Mouse (Mus musculus) cerebellum, adult 2 months (tissue): ENCODE data around the gene Plxna3. TPM values are rescaled to one million over a fixed set of nuclear protein-coding genes. Genes with fewer than 3 reads are reported as not detected.

ENCODE experiments used
- DNase-seq, 2 experiments: peaks; one replicate each; pipeline ENCODE4 v3.0.0; 2021
- H3K27ac ChIP-seq: fragments of 200-500 bp; 2 replicates; pipeline ENCODE4 v1.5.1; 2012; ENCODE audit warnings: low read length, control low read depth, inconsistent platforms; ENCODE audit not compliant: insufficient read depth
- H3K27me3 ChIP-seq: fragments of 200-500 bp; 2 replicates; pipeline ENCODE4 v1.6.1; 2012; ENCODE audit warnings: inconsistent platforms, mild to moderate bottlenecking, low read length, moderate library complexity; ENCODE audit not compliant: control insufficient read depth, insufficient read depth
- H3K4me1 ChIP-seq: fragments of 200-500 bp; 2 replicates; pipeline ENCODE4 v1.6.1; 2011; ENCODE audit warnings: low read length; ENCODE audit not compliant: control insufficient read depth, insufficient read depth
- H3K4me3 ChIP-seq: fragments of 200-500 bp; replicated peaks from 2 replicates; pipeline ENCODE3; 2011; ENCODE audit warnings: mild to moderate bottlenecking, low read depth, low read length, control low read depth; ENCODE audit not compliant: insufficient read depth
- CTCF ChIP-seq: fragments of 200-500 bp; IDR thresholded peaks from 2 replicates; pipeline ENCODE4 v1.5.1; 2011; ENCODE audit warnings: low read depth, mild to moderate bottlenecking, control low read depth, low read length, moderate library complexity, borderline replicate concordance; ENCODE audit not compliant: insufficient read depth
- POLR2A ChIP-seq: fragments of 200-500 bp; IDR thresholded peaks from 2 replicates; pipeline ENCODE4 v1.6.1; 2011; ENCODE audit warnings: low read length, control low read depth, borderline replicate concordance; ENCODE audit not compliant: insufficient read depth
- WGBS: fragments of 180-500 bp; shearing (Covaris S2); methylation state at CpG from one replicate; pipeline ENCODE4 v1.1.7; 2018; 5-methylcytosine and 5-hydroxymethylcytosine counted together
- polyA plus RNA-seq: library from polyadenylated mRNA; depleted of rRNA; stranded (reverse); fragments of >200 nt; gene quantifications from 2 replicates; pipeline ENCODE4 v1.2.3, GENCODE M21; 2012; rRNA removed

Gene Plxna3
- polyA plus RNA-seq, 1 experiment, result 52.5 TPM

DNA sequence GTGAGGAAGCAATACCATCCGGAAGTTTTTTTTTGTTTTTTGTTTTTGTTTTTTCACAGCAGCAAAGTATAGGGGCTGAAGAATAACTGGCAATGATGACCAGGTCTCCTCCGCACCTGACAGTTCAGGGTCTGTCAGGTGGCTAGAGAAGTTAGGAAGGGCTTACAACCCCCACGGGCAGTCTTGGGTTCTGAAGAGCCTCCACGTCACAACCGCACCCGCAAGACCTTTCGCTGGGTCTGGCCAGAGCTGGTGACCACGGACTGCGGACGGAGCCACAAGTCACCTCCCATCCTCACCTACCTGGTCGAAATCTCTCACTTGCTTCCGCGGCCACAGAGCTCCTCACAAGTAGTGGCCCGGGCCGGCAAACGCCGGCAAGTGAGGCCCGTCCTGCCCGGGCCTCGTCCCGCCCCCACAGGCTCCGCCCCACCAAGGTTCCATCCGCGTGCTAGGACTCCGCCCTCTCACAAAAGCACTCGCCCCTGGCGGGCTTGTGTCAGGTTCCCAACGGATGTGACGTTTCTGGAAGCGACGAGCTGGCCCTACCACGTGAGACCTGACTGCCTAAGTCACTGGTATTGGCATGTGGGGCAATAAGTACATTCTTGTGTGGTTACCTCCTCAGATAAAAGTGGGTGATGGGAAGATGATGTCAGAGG, 44.2 kb downstream of the Plxna3 start, which contains the start of the genes Ubl4a and Slc10a3:
Gene Ubl4a, minus strand, starts transcription at position 331 of the 662 bp plus-strand sequence.
Gene Slc10a3, minus strand, starts transcription at position 462 of the 662 bp plus-strand sequence.
- DNase-seq, result peak; percentile 79 to 85
- Histone ChIP-seq H3K27ac (no peak within 1 kb of the TSS), H3K4me3 (peak within 1 kb of the TSS; percentile 83), H3K27me3 (no peaks in the 10 kb centered on the region), H3K4me1 (no peaks in the 10 kb centered on the region)
- no peak for TF ChIP-seq CTCF
- peak; percentile 31; the same call in 1 of the 2 replicates for TF ChIP-seq POLR2A
- WGBS, result 11% methylated on average over 32 of the region's 32 CpGs

DNA sequence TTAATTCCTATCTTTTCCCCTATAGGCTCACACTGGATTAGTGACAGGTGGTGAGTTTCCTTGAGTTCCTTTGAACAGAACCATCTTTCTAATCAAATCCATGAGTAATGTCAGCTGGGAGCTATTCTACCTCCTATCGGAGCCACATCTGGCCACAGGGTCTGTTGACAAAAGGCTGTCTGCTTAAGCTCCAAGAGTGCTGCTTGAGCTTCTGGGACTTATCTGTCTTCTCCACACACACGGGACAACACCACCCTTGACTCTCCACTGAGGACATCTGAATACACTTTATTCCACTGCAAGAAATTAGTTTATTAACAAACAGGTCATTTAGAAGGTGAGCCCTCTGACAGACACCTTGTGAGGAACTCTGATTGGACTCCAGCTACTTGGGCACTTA, 55.6 kb downstream of the Plxna3 start:
- TF ChIP-seq CTCF (no peak), POLR2A (no peak)

DNA sequence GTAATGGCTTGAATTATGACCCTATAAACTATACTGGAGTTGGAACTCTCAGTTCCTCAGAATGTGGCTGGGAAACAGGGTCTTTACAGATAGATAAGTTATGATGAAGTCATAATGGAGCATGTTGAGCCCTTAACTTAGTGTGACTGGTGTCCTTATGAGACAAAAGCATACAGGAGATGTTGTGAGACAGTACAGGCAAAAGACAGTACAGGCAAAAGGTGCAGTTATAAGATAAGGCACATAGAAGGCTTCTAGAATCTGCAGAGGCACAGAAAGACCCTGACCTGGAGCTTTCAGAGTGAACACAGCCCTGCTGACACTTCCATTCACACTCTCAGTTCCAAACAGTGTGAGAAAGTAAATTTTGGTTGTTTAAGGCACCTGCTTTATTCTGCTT, 59.3 kb downstream of the Plxna3 start:
- no peak for DNase-seq
- H3K4me3 ChIP-seq, result no peak overlapping the region
- 0 out of 2 replicates have a peak, but pooled peaks cover 3% of the 10 kb centered on the region for H3K4me1 ChIP-seq
- H3K27me3 ChIP-seq, result no peaks in the 10 kb centered on the region
- no peak overlapping the region for H3K27ac ChIP-seq
- TF ChIP-seq POLR2A (no peak), CTCF (no peak)

More for the DNA sequence above, 55.6 kb downstream of the Plxna3 start:
- no peaks in the 10 kb centered on the region for H3K4me1 ChIP-seq
- 87% methylated on average over 2 of the region's 2 CpGs for WGBS
- no peak overlapping the region for H3K4me3 ChIP-seq
- H3K27me3 ChIP-seq, result no peaks in the 10 kb centered on the region
- no peak for DNase-seq
- H3K27ac ChIP-seq, result no peak overlapping the region

DNA sequence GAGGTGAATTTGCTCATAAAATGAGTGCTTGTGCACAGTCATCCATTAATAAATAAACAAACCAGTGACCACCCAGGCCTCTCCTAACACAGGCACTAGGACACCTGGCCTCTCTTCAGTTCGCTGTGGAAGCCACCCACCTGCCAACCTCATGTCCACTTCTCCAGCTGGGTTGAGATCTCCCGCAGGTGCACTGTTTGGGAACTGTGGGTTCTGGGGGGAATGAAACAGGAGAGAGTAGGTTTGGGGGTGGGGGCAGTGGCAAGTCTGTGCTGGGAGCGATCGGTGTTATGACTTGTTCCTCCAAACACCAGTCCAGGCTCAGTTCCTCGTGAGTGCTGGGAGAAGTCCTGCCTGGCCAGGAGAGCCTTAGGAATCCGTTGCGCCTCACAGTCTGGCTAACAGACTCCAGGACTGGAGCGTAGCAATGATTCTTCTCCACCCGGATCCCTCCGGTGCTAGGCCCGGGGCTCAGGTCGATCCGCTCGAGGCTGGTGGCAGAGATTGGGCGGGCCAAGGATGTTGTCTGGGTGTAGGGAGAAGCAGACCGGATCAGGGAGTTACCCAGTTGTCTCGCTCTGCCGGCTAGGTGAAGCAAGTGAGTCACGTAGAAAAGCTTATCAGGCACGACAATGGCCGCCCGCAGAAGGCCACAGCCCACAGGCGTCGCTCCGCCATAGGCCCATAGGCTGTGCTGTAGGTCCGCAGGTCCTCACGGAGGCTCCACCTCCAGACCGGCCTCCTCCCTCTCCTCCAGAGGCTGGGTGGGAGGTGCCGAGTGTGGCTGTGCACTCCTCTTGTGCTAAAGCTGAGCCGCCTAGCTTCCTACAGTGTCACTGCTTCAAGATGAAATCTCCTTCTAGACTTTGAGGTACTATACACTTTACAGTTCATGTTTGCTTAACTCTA, 63.9 kb downstream of the Plxna3 start, which contains the start of the genes Fam3a and Ikbkg:
Gene Fam3a, minus strand, starts transcription at position 738 of the 909 bp plus-strand sequence.
Gene Ikbkg, plus strand, starts transcription at position 756 of the 909 bp plus-strand sequence.
- WGBS, result 7% methylated on average over 30 of the region's 30 CpGs
- Histone ChIP-seq H3K4me3 (peak within 1 kb of the TSS; percentile 90), H3K27me3 (no peaks in the 10 kb centered on the region), H3K4me1 (0 out of 2 replicates have a peak, but pooled peaks cover 3% of the 10 kb centered on the region), H3K27ac (peak within 1 kb of the TSS; percentile 88)
- DNase-seq, result peak; percentile 81 to 88
- TF ChIP-seq CTCF (peak; percentile 47; the same call in 1 of the 2 replicates), POLR2A (peak; percentile 64)

Other genes starting within 250 kb of the Plxna3 start
- gene Opn1mw, start 201.6 kb upstream of the Plxna3 start, polyA plus RNA-seq, result 0.57 TPM in 1 of 2 replicates, not detected in the other
- 30.7 and 34.0 TPM in 2 replicates for gene Mecp2, start 193.7 kb upstream of the Plxna3 start, polyA plus RNA-seq
- gene Tex28, start 161.2 kb upstream of the Plxna3 start, polyA plus RNA-seq, result not detected in 2 replicates
- 0.05 TPM in 1 of 2 replicates, not detected in the other for gene Tktl1, start 151.8 kb upstream of the Plxna3 start, polyA plus RNA-seq
- gene Flna, start 79.2 kb upstream of the Plxna3 start, polyA plus RNA-seq, result 141 and 162 TPM in 2 replicates
- 49.0 and 53.6 TPM in 2 replicates for gene Emd, start 74.4 kb upstream of the Plxna3 start, polyA plus RNA-seq
- gene Rpl10, start 58.3 kb upstream of the Plxna3 start, polyA plus RNA-seq, result 511 and 570 TPM in 2 replicates
- gene Taz, start 47.2 kb upstream of the Plxna3 start, polyA plus RNA-seq, result 99.4 and 100 TPM in 2 replicates
- gene Dnase1l1, start 46.7 kb upstream of the Plxna3 start, polyA plus RNA-seq, result 6.4 and 7.5 TPM in 2 replicates
- 506 and 526 TPM in 2 replicates for gene Atp6ap1, start 32.0 kb upstream of the Plxna3 start, polyA plus RNA-seq
- 843 and 859 TPM in 2 replicates for gene Gdi1, start 24.1 kb upstream of the Plxna3 start, polyA plus RNA-seq
- 46.2 and 50.7 TPM in 2 replicates for gene Fam50a, start 16.0 kb upstream of the Plxna3 start, polyA plus RNA-seq
- gene Lage3, start 24.6 kb downstream of the Plxna3 start, polyA plus RNA-seq, result 68.3 and 72.2 TPM in 2 replicates
- 82.0 and 85.3 TPM in 2 replicates for gene Ubl4a, start 44.2 kb downstream of the Plxna3 start, polyA plus RNA-seq
- 4.2 and 4.7 TPM in 2 replicates for gene Slc10a3, start 44.3 kb downstream of the Plxna3 start, polyA plus RNA-seq
- 31.8 and 36.0 TPM in 2 replicates for gene Fam3a, start 64.2 kb downstream of the Plxna3 start, polyA plus RNA-seq
- gene Ikbkg, start 64.2 kb downstream of the Plxna3 start, polyA plus RNA-seq, result 22.3 TPM in 2 replicates
- gene G6pdx, start 100.1 kb downstream of the Plxna3 start, polyA plus RNA-seq, result 64.7 and 65.4 TPM in 2 replicates
- not detected in 2 replicates for gene Gm6880, start 152.3 kb downstream of the Plxna3 start, polyA plus RNA-seq
- gene Olfr1326-ps1, start 245.8 kb downstream of the Plxna3 start, polyA plus RNA-seq, result not detected in 2 replicates